Mouse (Mus musculus): ENCODE measurements at regions not wholly inside any gene's neighbourhood (a gene's known extent, or its start where the extent isn't known, plus 50 kb on each side); places are given as distances from the start of the nearest gene placed in this dataset.
"Not testable (repeated sequence)": the region's sequence is repeated elsewhere in the genome, so short reads cannot be mapped to it uniquely, and the experiment has no call there.

GRCm38 (mm10) chr12:20802027-20802426 lies 188.2 kb upstream of the Asap2 start:
- TF ChIP-seq CTCF, EP300 (IDR thresholded peaks at IDR 0.05; ENCODE audit: low read depth): not testable (repeated sequence)
